Mouse (Mus musculus): ENCODE results near the gene Kars. TPM values are rescaled to one million over a fixed set of nuclear protein-coding genes. Genes with fewer than 3 reads are reported as not detected.

Gene Kars
- polyA plus RNA-seq, 1 experiment = 68.3 TPM

GRCm38 (mm10) chr8:111989911-111990310 is 21.2 kb downstream of the Kars start:
- 5% methylated on average over 7 of the region's 7 CpGs for WGBS
- DNase-seq (ENCODE audit: low read depth, low spot score) = peak; percentile 52

- DNase-seq (ENCODE audit: low read depth, low spot score) = no peak
- WGBS = 72% methylated on average over 10 of the region's 10 CpGs
Observed at GRCm38 (mm10) chr8:111984511-111984910, 26.6 kb downstream of the Kars start.

GRCm38 (mm10) chr8:111982116-111982515 is 29.0 kb downstream of the Kars start:
- WGBS = 72% methylated on average over 7 of the region's 7 CpGs
- DNase-seq (ENCODE audit: low read depth, low spot score) = no peak

- 66% methylated on average over 10 of the region's 10 CpGs for WGBS
- no peak for DNase-seq (ENCODE audit: low read depth, low spot score)
Observed at GRCm38 (mm10) chr8:111978147-111978546, 33.0 kb downstream of the Kars start.

GRCm38 (mm10) chr8:111976326-111976725 is 34.8 kb downstream of the Kars start:
- WGBS = 81% methylated on average over 2 of the region's 2 CpGs
- no peak for DNase-seq (ENCODE audit: low read depth, low spot score)

GRCm38 (mm10) chr8:111975706-111976105 is 35.4 kb downstream of the Kars start:
- WGBS = 92% methylated on average over 2 of the region's 2 CpGs
- no peak for DNase-seq (ENCODE audit: low read depth, low spot score)

GRCm38 (mm10) chr8:111974138-111974537 is 37.0 kb downstream of the Kars start:
- 94% methylated on average over 12 of the region's 12 CpGs for WGBS
- DNase-seq (ENCODE audit: low read depth, low spot score) = no peak

- no peak for DNase-seq (ENCODE audit: low read depth, low spot score)
- WGBS = 67% methylated on average over 5 of the region's 5 CpGs
Observed at GRCm38 (mm10) chr8:111968991-111969390, 42.1 kb downstream of the Kars start.

GRCm38 (mm10) chr8:111968541-111968940 is 42.6 kb downstream of the Kars start:
- no peak for DNase-seq (ENCODE audit: low read depth, low spot score)
- 87% methylated on average over 10 of the region's 10 CpGs for WGBS

GRCm38 (mm10) chr8:111967246-111967870 is 43.8 kb downstream of the Kars start:
- WGBS = 85% methylated on average over 5 of the region's 5 CpGs
- DNase-seq (ENCODE audit: low read depth, low spot score) = no peak

GRCm38 (mm10) chr8:111964849-111965561 is 46.1 kb downstream of the Kars start:
- whole genome bisulfite sequencing = 31% methylated on average over 7 of the region's 7 CpGs
- DNase-seq (ENCODE audit: low read depth, low spot score) = no peak

GRCm38 (mm10) chr8:111964351-111964750 is 46.8 kb downstream of the Kars start:
- 62% methylated on average over 5 of the region's 5 CpGs for WGBS
- no peak for DNase-seq (ENCODE audit: low read depth, low spot score)

GRCm38 (mm10) chr8:111963546-111963945 is 47.6 kb downstream of the Kars start:
- WGBS = 91% methylated on average over 4 of the region's 4 CpGs
- no peak for DNase-seq (ENCODE audit: low read depth, low spot score)

GRCm38 (mm10) chr8:111963091-111963490 is 48.0 kb downstream of the Kars start:
- no peak for DNase-seq (ENCODE audit: low read depth, low spot score)
- 82% methylated on average over 10 of the region's 10 CpGs for WGBS

- WGBS = 63% methylated on average over 1 of the region's 1 CpGs
- DNase-seq (ENCODE audit: low read depth, low spot score) = no peak
Observed at GRCm38 (mm10) chr8:111962589-111962988, 48.5 kb downstream of the Kars start.

GRCm38 (mm10) chr8:111961330-111961729 is 49.8 kb downstream of the Kars start:
- no peak for DNase-seq (ENCODE audit: low read depth, low spot score)
- 84% methylated on average over 3 of the region's 3 CpGs for WGBS

- 78% methylated on average over 15 of the region's 15 CpGs for WGBS
- no peak for DNase-seq (ENCODE audit: low read depth, low spot score)
Observed at GRCm38 (mm10) chr8:111960591-111961321, 50.4 kb downstream of the Kars start.

GRCm38 (mm10) chr8:111957231-111957630 is 53.9 kb downstream of the Kars start:
- 94% methylated on average over 2 of the region's 2 CpGs for WGBS

GRCm38 (mm10) chr8:111955879-111956278 is 55.2 kb downstream of the Kars start:
- WGBS = 88% methylated on average over 5 of the region's 5 CpGs
- no peak for DNase-seq (ENCODE audit: low read depth, low spot score)

More at GRCm38 (mm10) chr8:111957231-111957630, 53.9 kb downstream of the Kars start:
- DNase-seq (ENCODE audit: low read depth, low spot score) = no peak

- 45% methylated on average over 4 of the region's 4 CpGs for WGBS
- no peak for DNase-seq (ENCODE audit: low read depth, low spot score)
Observed at GRCm38 (mm10) chr8:111954844-111955594, 56.1 kb downstream of the Kars start.

All from large intestine, adult 2 months (tissue).